Mouse (Mus musculus) G1E (cell line): Measurements from ENCODE around the gene Fam208a. TPM values are rescaled to one million over a fixed set of nuclear protein-coding genes. Genes with fewer than 3 reads are reported as not detected.

Source experiments
- ATAC-seq: 2 replicates; pipeline ENCODE4 v1.8.0; 2016; ENCODE audit warnings: mild to moderate bottlenecking; ENCODE audit not compliant: insufficient number of reproducible peaks, poor library complexity, low FRiP score, severe bottlenecking; ENCODE audit errors: extremely low read depth
- DNase-seq: peaks from one replicate; pipeline ENCODE4 v3.0.0; 2012; ENCODE audit warnings: low spot score
- H3K27me3 ChIP-seq: 2 replicates; pipeline ENCODE4 v1.6.1; 2012; ENCODE audit warnings: mild to moderate bottlenecking, low read length, inconsistent platforms; ENCODE audit not compliant: insufficient read depth
- H3K36me3 ChIP-seq: replicated peaks from 2 replicates; pipeline ENCODE3; 2012; ENCODE audit warnings: mild to moderate bottlenecking, inconsistent platforms
- H3K4me1 ChIP-seq: 2 replicates; pipeline ENCODE4 v1.6.1; 2012; ENCODE audit warnings: low read depth, low read length, inconsistent platforms, mixed read lengths; ENCODE audit not compliant: insufficient read depth
- H3K4me3 ChIP-seq: 2 replicates; pipeline ENCODE4 v1.5.1; 2012; ENCODE audit warnings: low read depth, mild to moderate bottlenecking, inconsistent platforms, low read length, moderate library complexity, mixed read lengths
- H3K9me3 ChIP-seq: replicated peaks from 2 replicates; pipeline ENCODE4 v1.6.1; 2012; ENCODE audit warnings: inconsistent platforms
- CTCF ChIP-seq: IDR thresholded peaks from 2 replicates; pipeline ENCODE4 v1.5.1; 2012; ENCODE audit warnings: low read depth, low read length, inconsistent platforms, mixed read lengths
- GATA1 ChIP-seq: IDR thresholded peaks from 2 replicates; pipeline ENCODE4 v1.6.1; 2012; ENCODE audit warnings: borderline replicate concordance, low read length, inconsistent platforms, mixed read lengths
- GATA2 ChIP-seq: IDR thresholded peaks from 2 replicates; pipeline ENCODE4 v1.6.1; 2012; ENCODE audit warnings: low read depth, low read length, inconsistent platforms, borderline replicate concordance
- POLR2AphosphoS5 ChIP-seq: IDR thresholded peaks from 2 replicates; pipeline ENCODE4 v1.6.1; 2012; ENCODE audit warnings: low read depth, low read length, inconsistent platforms; ENCODE audit not compliant: insufficient replicate concordance
- TAL1 ChIP-seq: conservative IDR thresholded peaks from 2 replicates; pipeline ENCODE4 v1.6.1; 2012; ENCODE audit warnings: low read depth, low read length, inconsistent platforms, mixed read lengths
- polyA plus RNA-seq: library from polyadenylated mRNA; stranded (reverse); fragments of >175 nt; gene quantifications from 2 replicates; pipeline ENCODE4 v1.2.3, GENCODE M21; 2012
- total RNA-seq, 2 experiments: library from RNA; stranded (forward) in 1 of 2; stranded (reverse) in 1 of 2; fragments of 200-1000 nt in 1 of 2; fragments of >200 nt in 1 of 2; fragmentation: Nextera tagmentation in 1 of 2; gene quantifications; 2 replicates each; pipeline ENCODE4 v1.2.3; 2014 to 2017

Gene Fam208a
- total and polyA plus RNA-seq, 3 experiments = 4.2 to 103 (median 70.0) TPM

DNA sequence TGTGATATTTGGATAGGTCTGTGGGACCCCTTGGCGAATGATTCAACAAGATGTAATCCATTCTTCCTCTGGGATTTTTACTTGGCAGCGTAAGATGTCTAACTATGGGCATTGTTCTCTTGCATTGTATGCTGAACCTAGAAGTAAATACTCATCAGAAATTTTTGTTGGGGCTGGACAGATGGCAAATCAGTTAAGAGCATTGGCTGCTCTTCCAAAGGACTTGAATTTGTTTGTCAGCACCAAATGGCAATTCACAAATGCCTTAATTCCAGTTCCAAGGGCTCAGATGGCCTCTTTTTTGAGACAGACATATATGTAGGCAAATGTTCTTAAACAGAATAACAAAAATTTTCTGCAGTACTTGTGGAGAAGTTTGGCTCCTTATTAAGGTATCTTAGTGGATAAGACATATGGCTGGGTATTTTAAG lies 16.2 kb downstream of the Fam208a start:
- TF ChIP-seq POLR2AphosphoS5 = no peak
- TF ChIP-seq GATA2 = no peak
- TF ChIP-seq TAL1 = no peak
- no peak for TF ChIP-seq GATA1
- no peak for TF ChIP-seq CTCF
- no peak overlapping the region for H3K4me3 ChIP-seq
- peaks cover 2% of the 10 kb centered on the region; the same call in 1 of the 2 replicates for H3K4me1 ChIP-seq
- no peak for ATAC-seq
- peaks cover 74% of the 10 kb centered on the region for H3K36me3 ChIP-seq
- H3K9me3 ChIP-seq = no peaks in the 10 kb centered on the region
- no peak for DNase-seq
- no peaks in the 10 kb centered on the region for H3K27me3 ChIP-seq

DNA sequence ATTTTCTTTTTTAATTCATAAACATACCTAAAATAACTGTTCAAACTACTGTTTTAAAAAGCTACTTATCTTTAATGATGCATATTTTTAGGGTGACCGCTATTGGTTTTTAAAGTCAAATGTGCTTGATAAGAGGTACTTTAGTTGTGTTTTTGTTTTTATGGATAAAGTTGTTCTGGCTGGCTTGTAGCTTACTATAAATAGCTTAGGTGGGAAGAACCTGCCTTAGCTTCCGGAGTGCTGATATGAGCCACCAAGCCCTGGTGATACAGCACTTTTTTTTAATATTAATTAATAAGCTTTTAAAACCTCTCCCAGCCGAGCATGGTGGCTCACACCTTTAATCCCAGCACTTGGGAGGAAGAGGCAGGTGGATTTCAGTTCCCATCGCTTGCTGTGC lies 18.3 kb downstream of the Fam208a start:
- Histone ChIP-seq H3K4me1 (peaks cover 2% of the 10 kb centered on the region; the same call in 1 of the 2 replicates), H3K9me3 (no peaks in the 10 kb centered on the region), H3K4me3 (no peak overlapping the region), H3K27me3 (no peaks in the 10 kb centered on the region), H3K36me3 (peaks cover 68% of the 10 kb centered on the region)
- DNase-seq (no peak), ATAC-seq (no peak)
- TF ChIP-seq GATA2 = no peak

- H3K27me3 ChIP-seq = no peaks in the 10 kb centered on the region
- DNase-seq (no peak), ATAC-seq (no peak)
- H3K36me3 ChIP-seq = peaks cover 94% of the 10 kb centered on the region
- no peaks in the 10 kb centered on the region for H3K9me3 ChIP-seq
- TF ChIP-seq GATA1 (no peak), TAL1 (no peak), GATA2 (no peak), POLR2AphosphoS5 (no peak), CTCF (no peak)
- no peak overlapping the region for H3K4me3 ChIP-seq
- peaks cover 9% of the 10 kb centered on the region; the same call in 1 of the 2 replicates for H3K4me1 ChIP-seq
These were observed 62.8 kb downstream of the Fam208a start for GRCm38 (mm10) chr14:27491399-27491798.

GRCm38 (mm10) chr14:27493516-27493915 lies 64.9 kb downstream of the Fam208a start:
- Histone ChIP-seq H3K4me1 (peaks cover 9% of the 10 kb centered on the region; the same call in 1 of the 2 replicates), H3K36me3 (peaks cover 94% of the 10 kb centered on the region), H3K4me3 (no peak overlapping the region), H3K27me3 (no peaks in the 10 kb centered on the region), H3K9me3 (no peaks in the 10 kb centered on the region)
- no peak for TF ChIP-seq GATA1
- no peak for TF ChIP-seq POLR2AphosphoS5
- no peak for TF ChIP-seq CTCF
- no peak for TF ChIP-seq TAL1
- TF ChIP-seq GATA2 = no peak
- 0 out of 2 replicates have a peak, but pooled peaks have one; percentile 45 for ATAC-seq
- no peak for DNase-seq

DNA sequence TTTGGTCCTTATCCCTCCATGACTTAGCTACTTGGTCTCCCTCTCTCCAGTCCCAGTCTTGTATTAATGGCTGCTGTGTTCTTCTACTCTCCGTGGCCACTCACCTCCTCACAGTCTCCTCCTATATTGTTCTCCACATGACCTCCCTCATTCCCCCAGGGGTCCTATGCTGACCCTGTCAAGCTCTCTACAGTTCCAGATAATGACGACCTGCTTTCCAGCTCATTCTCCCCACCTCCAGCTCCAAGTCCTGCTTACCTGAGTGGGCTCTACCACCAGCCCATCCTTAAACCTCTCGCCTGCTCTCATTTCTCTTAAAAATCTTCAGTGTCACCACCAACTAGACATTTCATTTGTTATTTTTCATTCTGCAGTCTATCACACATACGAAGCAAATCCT lies 72.5 kb downstream of the Fam208a start:
- no peaks in the 10 kb centered on the region for H3K9me3 ChIP-seq
- H3K4me1 ChIP-seq = no peaks in the 10 kb centered on the region
- H3K27me3 ChIP-seq = no peaks in the 10 kb centered on the region
- peaks cover 82% of the 10 kb centered on the region for H3K36me3 ChIP-seq
- TF ChIP-seq CTCF (no peak), GATA1 (no peak), POLR2AphosphoS5 (no peak), GATA2 (no peak), TAL1 (no peak)
- ATAC-seq (no peak), DNase-seq (no peak)
- H3K4me3 ChIP-seq = no peak overlapping the region

- Histone ChIP-seq H3K9me3 (no peaks in the 10 kb centered on the region), H3K27me3 (no peaks in the 10 kb centered on the region), H3K36me3 (peaks cover 22% of the 10 kb centered on the region), H3K4me1 (peaks cover 12% of the 10 kb centered on the region), H3K4me3 (peak within 1 kb of the TSS; percentile 92)
- peak; percentile 91 for ATAC-seq
- TF ChIP-seq GATA2 = no peak
- no peak for TF ChIP-seq POLR2AphosphoS5
- no peak for TF ChIP-seq CTCF
- no peak for TF ChIP-seq TAL1
- TF ChIP-seq GATA1 = no peak
- DNase-seq = peak; percentile 98
These were observed 79.4 kb downstream of the Fam208a start, which contains the start of gene Ccdc66 for GRCm38 (mm10) chr14:27507894-27508643. Ccdc66 (minus strand) TSS chr14:27508460.
